22 mouse cellular contexts compared by ENCODE assay signal in the genomic region with DNA sequence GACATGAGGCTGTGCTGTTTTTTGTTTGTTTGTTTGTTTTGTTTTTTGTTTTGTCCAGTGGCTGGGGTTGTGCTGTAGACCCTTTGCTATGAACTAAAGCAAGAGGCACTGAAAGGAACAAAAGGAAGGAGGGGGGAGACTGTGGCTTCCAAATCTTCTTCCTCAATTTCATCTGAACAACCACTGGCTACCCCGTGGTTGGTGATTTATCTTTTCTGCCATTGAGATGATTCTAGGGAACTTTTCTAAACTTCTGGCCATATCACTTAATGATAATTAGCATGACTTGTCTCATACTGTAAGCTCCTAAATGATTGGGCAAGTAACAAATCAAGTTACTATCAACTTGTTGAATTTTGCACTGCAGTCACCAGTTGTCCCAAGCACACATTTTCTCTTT.
"Had no signal": no experiment of that assay in that cellular context is flagged by ENCODE, and none has a peak within 500 bp of the region (broad histone marks: within the 10 kb centered on the region; RNA-seq: fewer than 3 reads in every experiment).

No protein-coding gene starts in this region.

- H3K27ac ChIP-seq: kidney, postnatal 0 days; layer of hippocampus, adult 2 months; limb, embryonic 10.5 days; limb, embryonic 13.5 days; liver, embryonic 12.5 days; liver, embryonic 15.5 days; lung, embryonic 15.5 days; midbrain, embryonic 12.5 days; midbrain, embryonic 15.5 days; neural tube, embryonic 12.5 days; neural tube, embryonic 15.5 days; stomach, embryonic 15.5 days had no signal

- H3K9ac ChIP-seq: limb, embryonic 13.5 days; liver, embryonic 12.5 days; liver, embryonic 15.5 days; lung, embryonic 15.5 days; midbrain, embryonic 12.5 days; midbrain, embryonic 15.5 days; neural tube, embryonic 12.5 days; neural tube, embryonic 15.5 days; stomach, embryonic 15.5 days had no signal

- H3K4me1 ChIP-seq: limb, embryonic 10.5 days; limb, embryonic 13.5 days; lung, embryonic 15.5 days; midbrain, embryonic 12.5 days; midbrain, embryonic 15.5 days; neural tube, embryonic 12.5 days; neural tube, embryonic 15.5 days; stomach, embryonic 15.5 days had no signal

- H3K27me3 ChIP-seq: liver, embryonic 12.5 days; liver, embryonic 15.5 days; lung, embryonic 15.5 days; midbrain, embryonic 15.5 days; neural tube, embryonic 12.5 days; neural tube, embryonic 15.5 days; stomach, embryonic 15.5 days had no signal

- H3K36me3 ChIP-seq: limb, embryonic 10.5 days; limb, embryonic 13.5 days; liver, embryonic 12.5 days; liver, embryonic 15.5 days; lung, embryonic 15.5 days; midbrain, embryonic 12.5 days; midbrain, embryonic 15.5 days; neural tube, embryonic 12.5 days; neural tube, embryonic 15.5 days; stomach, embryonic 15.5 days had no signal

- DNase-seq: kidney, adult 2 months; kidney, postnatal 4 days; layer of hippocampus, adult 9-11 months; liver; lung, adult 18-20 months; lung, postnatal 10 days; lung, postnatal 36 days; right cerebral cortex, postnatal 25 days; spleen, adult 18-20 months; thymus, postnatal 25 days had no signal

- H3K4me2 ChIP-seq: limb, embryonic 13.5 days; liver, embryonic 12.5 days; liver, embryonic 15.5 days; lung, embryonic 15.5 days; midbrain, embryonic 12.5 days; midbrain, embryonic 15.5 days; neural tube, embryonic 12.5 days; neural tube, embryonic 15.5 days; stomach, embryonic 15.5 days had no signal

- H3K4me3 ChIP-seq: layer of hippocampus, adult 2 months; limb, embryonic 10.5 days; limb, embryonic 13.5 days; liver, embryonic 12.5 days; liver, embryonic 15.5 days; lung, embryonic 15.5 days; midbrain, embryonic 12.5 days; midbrain, embryonic 15.5 days; neural tube, embryonic 12.5 days; neural tube, embryonic 15.5 days; stomach, embryonic 15.5 days had no signal

- ATAC-seq: liver, embryonic 12.5 days; midbrain, embryonic 15.5 days had no signal

- H3K9me3 ChIP-seq: limb, embryonic 10.5 days; limb, embryonic 13.5 days; liver, embryonic 12.5 days; liver, embryonic 15.5 days; lung, embryonic 15.5 days; midbrain, embryonic 12.5 days; midbrain, embryonic 15.5 days; neural tube, embryonic 12.5 days; neural tube, embryonic 15.5 days; stomach, embryonic 15.5 days had no signal
